23 mouse cellular contexts compared by ENCODE assay signal in genomic region chr2:7392500-7392899, GRCm38 (mm10).
"Had no signal": no experiment of that assay in that cellular context is flagged by ENCODE, and none has a peak within 500 bp of the region (broad histone marks: within the 10 kb centered on the region; RNA-seq: fewer than 3 reads in every experiment).

No protein-coding gene starts in this region.

- ATAC-seq: hindbrain, embryonic 16.5 days; inflammation-experienced regulatory T-cells, adult 6 months; intestine, embryonic 15.5 days; intestine, postnatal 0 days had no signal

- H3K4me3 ChIP-seq: heart, embryonic 10.5 days; heart, embryonic 12.5 days; hindbrain, embryonic 10.5 days; hindbrain, embryonic 12.5 days; intestine, embryonic 15.5 days; limb, embryonic 10.5 days; limb, embryonic 12.5 days; liver, embryonic 13.5 days; liver, embryonic 15.5 days had no signal

- H3K4me1 ChIP-seq: heart, embryonic 10.5 days; heart, embryonic 12.5 days; hindbrain, embryonic 12.5 days; intestine, embryonic 15.5 days; limb, embryonic 10.5 days; limb, embryonic 12.5 days; liver, embryonic 13.5 days; liver, embryonic 15.5 days had no signal

- DNase-seq: gastrocnemius, postnatal 14 days; heart, adult 18-20 months; heart, postnatal 10 days; heart, postnatal 4 days; kidney, adult 18-20 months; kidney, adult 8-10 months; kidney, postnatal 10 days; kidney, postnatal 25 days; kidney, postnatal 4 days; liver; liver, embryonic 13.5 days had no signal

- H3K27ac ChIP-seq: heart, embryonic 10.5 days; hindbrain, embryonic 10.5 days; hindbrain, embryonic 12.5 days; hindbrain, embryonic 14.5 days; intestine, embryonic 15.5 days; limb, embryonic 10.5 days; limb, embryonic 12.5 days; liver, embryonic 13.5 days; liver, embryonic 15.5 days had no signal
